Mouse (Mus musculus) forebrain, embryonic 10.5 days (tissue): Measurements from ENCODE around the gene Myom1. TPM values are rescaled to one million over a fixed set of nuclear protein-coding genes. Genes with fewer than 3 reads are reported as not detected.
A peak's percentile ranks its signal among the peaks of the same experiment; 100 is the strongest.

Source experiments
- DNase-seq: peaks from one replicate; pipeline ENCODE4 v3.0.0-alpha.2; 2017; ENCODE audit warnings: low spot score; ENCODE audit errors: extremely low spot score
- H3K27ac ChIP-seq: fragments of 300-500 bp; sonication (generic); 2 replicates; pipeline ENCODE4 v1.5.1; 2016; ENCODE audit warnings: mild to moderate bottlenecking
- H3K27me3 ChIP-seq: fragments of 300-500 bp; sonication (generic); 2 replicates; pipeline ENCODE4 v1.6.1; 2016; ENCODE audit warnings: mild to moderate bottlenecking; ENCODE audit not compliant: poor library complexity, severe bottlenecking
- H3K36me3 ChIP-seq: fragments of 300-500 bp; sonication (generic); replicated peaks from 2 replicates; pipeline ENCODE4 v1.6.1; 2016; ENCODE audit warnings: mild to moderate bottlenecking, moderate library complexity
- H3K4me1 ChIP-seq: fragments of 300-500 bp; sonication (generic); 2 replicates; pipeline ENCODE4 v1.6.1; 2016
- H3K4me3 ChIP-seq: fragments of 300-500 bp; sonication (generic); 2 replicates; pipeline ENCODE4 v1.5.1; 2016; ENCODE audit warnings: mild to moderate bottlenecking, moderate library complexity
- H3K9me3 ChIP-seq: fragments of 300-500 bp; sonication (generic); 2 replicates; pipeline ENCODE4 v1.6.1; 2016; ENCODE audit warnings: mild to moderate bottlenecking, moderate library complexity
- WGBS: fragments of 180-500 bp; shearing (Covaris S2); methylation state at CpG from one replicate; pipeline ENCODE4 v1.1.7; 2016; 5-methylcytosine and 5-hydroxymethylcytosine counted together
- polyA plus RNA-seq: library from polyadenylated mRNA; unstranded; fragments of >200 nt; fragmentation: Nextera tagmentation; extraction: Ambion mirVana; gene quantifications from 2 replicates; pipeline ENCODE4 v1.2.1, GENCODE M21; 2016

Gene Myom1
- polyA plus RNA-seq, 1 experiment from 2014 or later: 2.2 TPM

GRCm38 (mm10) chr17:71159152-71159567 lies 156.7 kb downstream of the Myom1 start:
- Histone ChIP-seq H3K4me3 (no peak overlapping the region), H3K36me3 (no peaks in the 10 kb centered on the region), H3K27me3 (no peaks in the 10 kb centered on the region), H3K27ac (peak overlapping the region; percentile 83), H3K9me3 (no peaks in the 10 kb centered on the region), H3K4me1 (peaks cover 41% of the 10 kb centered on the region)
- 15% methylated on average over 4 of the region's 4 CpGs for WGBS
- DNase-seq: peak; percentile 44

DNA sequence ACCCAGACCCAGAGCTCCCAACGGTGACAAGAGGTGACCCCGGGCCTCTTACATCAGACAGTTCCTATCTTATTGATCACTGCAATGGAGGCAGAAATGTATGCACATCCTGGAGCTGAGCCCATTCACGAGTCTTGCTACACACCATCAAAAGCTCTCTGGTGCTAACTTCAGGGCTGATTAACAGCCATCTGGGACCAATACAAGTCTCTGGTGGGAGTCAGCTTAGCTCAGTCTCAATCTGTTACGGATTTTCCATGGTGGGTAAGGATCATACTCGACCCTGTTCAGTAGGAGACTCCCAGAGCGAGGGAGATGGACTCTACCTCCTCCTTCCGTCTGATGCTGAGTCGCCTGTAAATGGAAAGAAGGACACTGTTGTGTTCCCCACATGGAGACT lies 157.3 kb downstream of the Myom1 start:
- WGBS: 64% methylated on average over 8 of the region's 8 CpGs
- no peaks in the 10 kb centered on the region for H3K36me3 ChIP-seq
- H3K9me3 ChIP-seq: no peaks in the 10 kb centered on the region
- no peak for DNase-seq
- H3K27me3 ChIP-seq: no peaks in the 10 kb centered on the region
- H3K27ac ChIP-seq: peak overlapping the region; percentile 83
- H3K4me1 ChIP-seq: peaks cover 35% of the 10 kb centered on the region
- H3K4me3 ChIP-seq: no peak overlapping the region

DNA sequence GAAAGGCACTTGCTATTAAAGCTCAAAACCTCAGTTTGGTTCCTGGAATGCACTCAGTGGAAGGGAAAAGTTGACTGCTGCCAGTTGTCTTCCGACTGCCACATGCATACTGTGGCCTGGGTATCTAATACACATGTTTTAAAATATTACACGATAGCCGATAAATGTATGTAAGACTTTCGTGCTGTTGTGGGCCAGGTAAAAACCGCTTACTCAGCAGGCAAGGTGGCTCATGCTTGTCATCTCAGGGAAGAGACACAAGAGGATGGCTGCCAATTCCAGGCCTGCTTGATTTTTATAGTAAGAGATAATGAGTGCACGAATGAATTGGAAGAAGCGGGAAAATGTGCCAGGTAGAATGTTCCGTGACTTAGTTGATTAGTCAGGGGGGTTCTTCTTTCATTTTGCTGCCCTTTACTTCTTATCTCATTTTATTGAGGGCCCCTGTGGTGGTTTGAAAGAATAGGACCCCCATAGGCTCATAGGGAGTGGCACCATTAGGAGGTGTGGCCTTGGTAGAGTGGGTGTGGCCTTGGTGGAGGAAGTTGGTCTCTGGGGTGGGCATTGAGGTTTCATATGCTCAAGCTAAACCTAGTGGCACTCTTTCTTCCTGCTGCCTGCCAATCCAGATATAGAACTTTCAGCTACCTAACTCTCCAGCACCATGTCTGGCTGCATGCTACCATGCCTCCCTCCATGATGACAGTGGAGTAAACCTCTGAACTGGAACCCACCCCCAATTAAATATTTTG lies 158.0 kb downstream of the Myom1 start:
- Histone ChIP-seq H3K27ac (no peak overlapping the region; the same call in 1 of the 2 replicates), H3K27me3 (no peaks in the 10 kb centered on the region), H3K36me3 (no peaks in the 10 kb centered on the region), H3K4me3 (no peak overlapping the region), H3K4me1 (peaks cover 28% of the 10 kb centered on the region), H3K9me3 (no peaks in the 10 kb centered on the region)
- no peak for DNase-seq
- WGBS: 93% methylated on average over 8 of the region's 8 CpGs

- WGBS: 89% methylated on average over 6 of the region's 6 CpGs
- H3K9me3 ChIP-seq: no peaks in the 10 kb centered on the region
- DNase-seq: no peak
- peaks cover 7% of the 10 kb centered on the region for H3K4me1 ChIP-seq
- no peak overlapping the region for H3K4me3 ChIP-seq
- H3K36me3 ChIP-seq: no peaks in the 10 kb centered on the region
- no peaks in the 10 kb centered on the region for H3K27me3 ChIP-seq
- H3K27ac ChIP-seq: no peak overlapping the region
These were observed 162.6 kb downstream of the Myom1 start for GRCm38 (mm10) chr17:71164991-71165390.

GRCm38 (mm10) chr17:71168205-71168815 lies 165.9 kb downstream of the Myom1 start:
- WGBS: 90% methylated on average over 5 of the region's 5 CpGs
- peak; percentile 2 for DNase-seq
- no peaks in the 10 kb centered on the region for H3K27me3 ChIP-seq
- no peak overlapping the region for H3K27ac ChIP-seq
- no peaks in the 10 kb centered on the region for H3K9me3 ChIP-seq
- no peak overlapping the region for H3K4me3 ChIP-seq
- no peaks in the 10 kb centered on the region for H3K36me3 ChIP-seq
- H3K4me1 ChIP-seq: no peaks in the 10 kb centered on the region

- no peaks in the 10 kb centered on the region for H3K36me3 ChIP-seq
- DNase-seq: peak; percentile 9
- no peak overlapping the region for H3K27ac ChIP-seq
- 78% methylated on average over 9 of the region's 9 CpGs for WGBS
- H3K27me3 ChIP-seq: no peaks in the 10 kb centered on the region
- H3K9me3 ChIP-seq: no peaks in the 10 kb centered on the region
- H3K4me1 ChIP-seq: no peaks in the 10 kb centered on the region
- H3K4me3 ChIP-seq: no peak overlapping the region
These were observed 166.4 kb downstream of the Myom1 start for GRCm38 (mm10) chr17:71168846-71169245.

GRCm38 (mm10) chr17:71169639-71170038 lies 167.2 kb downstream of the Myom1 start:
- DNase-seq: peak; percentile 3
- Histone ChIP-seq H3K27ac (no peak overlapping the region), H3K4me1 (no peaks in the 10 kb centered on the region), H3K36me3 (no peaks in the 10 kb centered on the region), H3K9me3 (no peaks in the 10 kb centered on the region), H3K27me3 (no peaks in the 10 kb centered on the region), H3K4me3 (no peak overlapping the region)
- WGBS: 85% methylated on average over 1 of the region's 1 CpGs

DNA sequence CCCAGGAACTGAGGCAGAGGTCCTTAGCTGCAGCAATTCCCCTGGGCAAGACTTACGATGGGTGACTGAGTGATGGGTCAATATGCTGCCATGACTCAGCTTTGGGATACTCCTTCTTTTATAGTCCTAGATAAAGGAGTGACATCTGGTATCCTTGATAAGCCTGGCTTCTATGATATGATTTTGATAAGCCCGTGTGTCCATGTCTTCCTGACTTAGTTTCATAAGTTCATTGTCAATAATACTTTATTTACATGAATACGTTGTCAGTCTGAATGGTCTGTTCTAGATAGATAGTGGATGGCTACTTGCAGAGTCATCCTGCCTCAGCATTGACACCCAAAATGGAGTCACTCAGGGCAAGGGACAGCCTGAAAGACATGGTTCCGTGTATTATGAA lies 168.7 kb downstream of the Myom1 start:
- no peaks in the 10 kb centered on the region for H3K4me1 ChIP-seq
- no peak overlapping the region for H3K4me3 ChIP-seq
- H3K27me3 ChIP-seq: no peaks in the 10 kb centered on the region
- WGBS: 91% methylated on average over 4 of the region's 4 CpGs
- no peaks in the 10 kb centered on the region for H3K9me3 ChIP-seq
- no peak overlapping the region for H3K27ac ChIP-seq
- peak; percentile 6 for DNase-seq
- H3K36me3 ChIP-seq: no peaks in the 10 kb centered on the region

Other genes with a start within 250 kb of the Myom1 start
- gene Tgif1, start 149.1 kb upstream of the Myom1 start, polyA plus RNA-seq: 80.2 and 89.6 TPM in 2 replicates
- 408 and 417 TPM in 2 replicates for gene Myl12a, start 245 bp downstream of the Myom1 start, polyA plus RNA-seq
- gene Lpin2, start 179.9 kb downstream of the Myom1 start, polyA plus RNA-seq: 47.6 and 48.0 TPM in 2 replicates